Comparison of ENCODE assay signal across 8 mouse cellular contexts in genomic region chrX:102933571-102934394, GRCm38 (mm10). TPM values are rescaled to one million over a fixed set of nuclear protein-coding genes. Genes with fewer than 3 reads are reported as not detected.
DNase-seq lines count a peak whose midpoint lies in the region; ATAC-seq and TF ChIP-seq lines count a peak whose summit lies in the region.

No protein-coding gene starts in this region.

- no peak for ATAC-seq in heart, postnatal 0 days (ENCODE audit: insufficient read depth, low read depth)
- ATAC-seq in liver, postnatal 0 days: no peak

- H3K9ac ChIP-seq in heart, postnatal 0 days (replicated peaks; ENCODE audit: low read depth, low read length): no peak overlapping the region; the same call in 1 of the 2 replicates
- H3K9ac ChIP-seq in liver, postnatal 0 days (replicated peaks): no peak overlapping the region

- H3K36me3 ChIP-seq in heart, postnatal 0 days (replicated peaks; ENCODE audit: control insufficient read depth, insufficient read depth, low read length): no peaks in the 10 kb centered on the region
- H3K36me3 ChIP-seq in liver, postnatal 0 days (replicated peaks; ENCODE audit: insufficient read depth, low read length): no peaks in the 10 kb centered on the region

- no peak overlapping the region for H3K27ac ChIP-seq in heart, postnatal 0 days (ENCODE audit: low read depth)
- no peak overlapping the region for H3K27ac ChIP-seq in liver, postnatal 0 days (ENCODE audit: low read depth)

- peak overlapping the region; percentile 55 for H3K4me3 ChIP-seq in heart, postnatal 0 days (ENCODE audit: low read depth, low read length)
- H3K4me3 ChIP-seq in liver, postnatal 0 days (ENCODE audit: low read depth, low read length): peak overlapping the region; percentile 38

- H3K4me1 ChIP-seq in heart, postnatal 0 days (ENCODE audit: control insufficient read depth, insufficient read depth): no peaks in the 10 kb centered on the region
- H3K4me1 ChIP-seq in liver, postnatal 0 days (ENCODE audit: insufficient read depth): no peaks in the 10 kb centered on the region

- no peak for TF ChIP-seq EP300 in heart, postnatal 0 days (IDR thresholded peaks at IDR 0.05; ENCODE audit: low read depth)
- no peak for TF ChIP-seq EP300 in liver, postnatal 0 days (IDR thresholded peaks at IDR 0.05; ENCODE audit: low read depth)

- peaks cover 19% of the 10 kb centered on the region; the same call in 1 of the 2 replicates for H3K27me3 ChIP-seq in heart, postnatal 0 days (ENCODE audit: control insufficient read depth, insufficient read depth, low read length)
- peaks cover 23% of the 10 kb centered on the region; the same call in 1 of the 2 replicates for H3K27me3 ChIP-seq in liver, postnatal 0 days (ENCODE audit: insufficient read depth, low read length)

- H3K4me2 ChIP-seq in heart, postnatal 0 days (ENCODE audit: low read depth, low read length): peak overlapping the region; percentile 74
- peak overlapping the region; percentile 68 for H3K4me2 ChIP-seq in liver, postnatal 0 days (ENCODE audit: low read depth, low read length)

- WGBS in heart, postnatal 0 days: 25% methylated on average over 47 of the region's 68 CpGs
- 23% methylated on average over 53 of the region's 68 CpGs for WGBS in liver, postnatal 0 days (ENCODE audit: insufficient replicate concordance)

- DNase-seq in A20 (ENCODE audit: low read depth, low spot score): peak; percentile 61
- DNase-seq in adrenal gland, adult 2 months: peak; percentile 49
- DNase-seq in embryo, embryonic 9.5 days (ENCODE audit: extremely low spot score): peak; percentile 61
- peak; percentile 8 for DNase-seq in heart, postnatal 0 days (ENCODE audit: low spot score)
- peak; percentile 48 to 75 for DNase-seq in layer of hippocampus, adult 18-20 months (ENCODE audit: low spot score in 2 of 2)
- DNase-seq in liver, postnatal 0 days: peak; percentile 22
- peak; percentile 73 for DNase-seq in retina, postnatal 1 day
- DNase-seq in natural killer cell, adult 2 months (ENCODE audit: low spot score in 2 of 2): no peak

- H3K9me3 ChIP-seq in heart, postnatal 0 days (replicated peaks; ENCODE audit: control insufficient read depth, low read length): no peaks in the 10 kb centered on the region
- no peaks in the 10 kb centered on the region for H3K9me3 ChIP-seq in liver, postnatal 0 days (ENCODE audit: low read length)

- peak; percentile 39 for TF ChIP-seq CTCF in heart, postnatal 0 days (IDR thresholded peaks at IDR 0.05; ENCODE audit: low read depth)
- TF ChIP-seq CTCF in liver, postnatal 0 days (IDR thresholded peaks at IDR 0.05; ENCODE audit: low read depth): peak; percentile 42

RNA-seq across cellular contexts. Expression of gene 1700018G05Rik, which starts 5.6 kb away (rescaled TPM):
- not detected for total RNA-seq in adrenal gland, adult 2 months (2021)
- polyA plus RNA-seq in adrenal gland, adult 2 months (2012; rRNA removed): not detected in 2 replicates
- not detected in 2 replicates for total RNA-seq in heart, postnatal 0 days (2014; rRNA removed; ENCODE audit: low replicate concordance)
- not detected in 2 replicates for polyA plus RNA-seq in heart, postnatal 0 days (2015; fragmentation: Nextera tagmentation; extraction: Ambion mirVana)
- not detected for total RNA-seq in layer of hippocampus, adult 18-20 months (2021)
- polyA plus RNA-seq in liver, postnatal 0 days (2015; fragmentation: Nextera tagmentation; extraction: Ambion mirVana): not detected in 2 replicates

RNA-seq across cellular contexts. Expression of gene 1700011M02Rik, which starts 25.1 kb away (rescaled TPM):
- not detected for total RNA-seq in adrenal gland, adult 2 months (2021)
- not detected in 2 replicates for polyA plus RNA-seq in adrenal gland, adult 2 months (2012; rRNA removed)
- not detected in 2 replicates for total RNA-seq in heart, postnatal 0 days (2014; rRNA removed; ENCODE audit: low replicate concordance)
- polyA plus RNA-seq in heart, postnatal 0 days (2015; fragmentation: Nextera tagmentation; extraction: Ambion mirVana): not detected in 2 replicates
- total RNA-seq in layer of hippocampus, adult 18-20 months (2021): not detected
- not detected in 2 replicates for polyA plus RNA-seq in liver, postnatal 0 days (2015; fragmentation: Nextera tagmentation; extraction: Ambion mirVana)

RNA-seq across cellular contexts. Expression of gene Dmrtc1a, which starts 25.3 kb away (rescaled TPM):
- total RNA-seq in adrenal gland, adult 2 months (2021): not detected
- 0.40 and 0.89 TPM in 2 replicates for polyA plus RNA-seq in adrenal gland, adult 2 months (2012; rRNA removed)
- total RNA-seq in heart, postnatal 0 days (2014; rRNA removed; ENCODE audit: low replicate concordance): 1.4 TPM in 1 of 2 replicates, not detected in the other
- polyA plus RNA-seq in heart, postnatal 0 days (2015; fragmentation: Nextera tagmentation; extraction: Ambion mirVana): 0.15 and 0.18 TPM in 2 replicates
- total RNA-seq in layer of hippocampus, adult 18-20 months (2021): 1 to 10 TPM; 5.7 to 7.0 TPM
- not detected in 2 replicates for polyA plus RNA-seq in liver, postnatal 0 days (2015; fragmentation: Nextera tagmentation; extraction: Ambion mirVana)

Comparison
In these comparisons a context has a peak if more than half of its experiments do, and no peak if none do; other contexts are left out.
1. DNase-seq: peak in A20 (single experiment), adrenal gland, adult 2 months (single experiment), embryo, embryonic 9.5 days (single experiment), heart, postnatal 0 days (single experiment), layer of hippocampus, adult 18-20 months (2 of 2), liver, postnatal 0 days (single experiment) and retina, postnatal 1 day (single experiment); none in natural killer cell, adult 2 months (0 of 2).